Mouse (Mus musculus): ENCODE measurements around the gene 9930111J21Rik1.
"Not testable (repeated sequence)": the region's sequence is repeated elsewhere in the genome, so short reads cannot be mapped to it uniquely, and the experiment has no call there.

DNA sequence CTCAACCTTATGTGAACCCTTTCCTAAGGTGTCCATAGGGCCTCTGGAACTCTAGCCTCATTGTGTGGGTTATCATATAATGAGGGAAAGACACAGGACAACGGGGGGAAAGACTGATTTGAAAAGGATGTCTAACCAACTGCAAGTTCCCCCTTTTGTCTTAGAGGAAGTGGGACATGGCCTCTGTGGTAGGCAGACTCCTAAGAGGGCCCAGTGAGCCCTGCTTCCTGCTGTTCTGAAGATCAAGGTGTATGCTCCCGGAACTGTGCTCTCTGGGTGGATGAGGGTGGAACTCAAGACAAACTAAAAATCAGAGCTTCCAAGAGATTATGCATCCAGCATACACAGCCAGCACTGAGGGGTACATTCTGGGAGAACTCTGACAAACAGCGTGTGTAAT is 9.0 kb upstream of the 9930111J21Rik1 start:
- not testable (repeated sequence) for TF ChIP-seq ZNF384, CHD2 (IDR thresholded peaks at IDR 0.05; ENCODE audit: low read depth, low read length)
